Mouse (Mus musculus) c-Kit-positive CD71-positive TER-119-positive erythroid progenitor cells, embryonic 14.5 days (primary cell): Measurements from ENCODE around the gene Ndufa13.
A peak's percentile ranks its signal among the peaks of the same experiment; 100 is the strongest.
"Not testable (repeated sequence)": the region's sequence is repeated elsewhere in the genome, so short reads cannot be mapped to it uniquely, and the experiment has no call there.

Experiments used
- DNase-seq: peaks from one replicate; pipeline ENCODE4 v3.0.0-alpha.2; 2013; ENCODE audit warnings: low spot score

Ndufa13 gene

DNA sequence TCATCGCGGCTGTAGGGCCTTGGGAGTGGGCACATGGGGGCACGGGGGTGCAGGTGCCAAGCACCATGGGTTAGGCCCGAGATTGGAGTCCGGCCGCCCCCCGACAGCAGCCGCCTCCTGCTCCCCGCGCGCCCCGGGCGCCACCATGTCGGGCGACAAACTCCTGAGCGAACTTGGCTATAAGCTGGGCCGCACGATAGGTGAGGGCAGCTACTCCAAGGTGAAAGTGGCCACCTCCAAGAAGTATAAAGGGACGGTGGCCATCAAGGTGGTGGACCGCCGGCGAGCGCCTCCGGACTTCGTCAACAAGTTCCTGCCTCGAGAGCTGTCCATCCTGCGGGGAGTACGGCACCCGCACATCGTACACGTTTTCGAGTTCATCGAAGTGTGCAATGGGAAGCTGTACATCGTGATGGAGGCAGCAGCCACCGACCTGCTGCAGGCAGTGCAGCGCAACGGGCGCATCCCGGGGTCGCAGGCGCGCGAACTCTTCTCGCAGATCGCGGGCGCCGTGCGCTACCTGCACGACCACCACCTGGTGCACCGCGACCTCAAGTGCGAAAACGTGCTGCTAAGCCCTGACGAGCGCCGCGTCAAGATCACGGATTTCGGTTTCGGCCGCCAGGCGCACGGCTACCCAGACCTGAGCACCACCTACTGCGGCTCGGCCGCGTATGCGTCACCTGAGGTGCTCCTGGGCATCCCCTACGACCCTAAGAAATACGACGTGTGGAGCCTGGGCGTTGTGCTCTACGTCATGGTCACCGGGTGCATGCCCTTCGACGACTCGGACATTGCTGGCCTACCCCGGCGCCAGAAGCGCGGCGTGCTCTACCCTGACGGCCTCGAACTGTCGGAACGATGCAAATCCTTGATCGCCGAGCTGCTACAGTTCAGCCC lies at the start of gene Ndufa13, which contains the start of the genes Tssk6 and Yjefn3:
Gene Ndufa13 (minus strand): TSS at position 396 of the 900 bp plus-strand sequence.
Gene Tssk6 (plus strand): TSS at position 22 of the 900 bp plus-strand sequence.
Gene Yjefn3 (minus strand): TSS at position 550 of the 900 bp plus-strand sequence.
- peak; percentile 54 for DNase-seq

DNA sequence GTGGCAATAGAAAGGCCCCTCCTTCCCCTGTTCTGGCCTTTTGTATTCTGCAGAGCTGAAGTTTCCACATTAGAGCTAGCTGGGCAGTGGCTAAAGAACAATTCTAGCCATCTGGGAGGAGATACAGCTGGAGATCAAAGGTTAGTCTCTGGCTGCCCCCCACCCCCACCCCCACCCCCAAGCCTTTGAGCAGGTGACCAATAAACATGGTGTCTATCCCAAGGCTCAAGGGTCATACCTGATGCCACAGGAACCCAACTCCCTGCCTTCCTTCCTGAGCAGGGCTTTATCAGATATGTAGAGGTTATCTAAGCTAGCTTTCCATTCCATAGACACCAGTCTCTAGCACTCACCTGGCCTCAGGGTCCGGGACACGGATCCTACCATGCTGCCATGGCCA lies 47.9 kb upstream of the Ndufa13 start:
- no peak for DNase-seq

DNA sequence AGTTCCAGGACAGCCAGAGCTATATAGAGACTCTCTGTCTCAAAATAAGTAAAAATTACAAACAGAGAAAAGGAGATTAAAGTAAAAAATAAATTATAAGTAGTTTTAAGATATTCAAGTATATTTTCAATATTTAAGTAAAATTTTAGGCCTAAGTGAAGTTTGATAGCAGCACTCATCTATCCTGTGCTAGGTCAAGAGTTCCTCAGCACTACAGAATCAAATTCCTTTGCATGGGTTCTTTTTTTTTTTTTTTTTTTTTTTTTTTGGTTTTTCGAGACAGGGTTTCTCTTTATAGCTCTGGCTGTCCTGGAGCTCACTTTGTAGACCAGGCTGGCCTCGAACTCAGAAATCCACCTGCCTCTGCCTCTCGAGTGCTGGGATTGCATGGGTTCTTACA lies 40.1 kb upstream of the Ndufa13 start:
- not testable (repeated sequence) for DNase-seq

DNA sequence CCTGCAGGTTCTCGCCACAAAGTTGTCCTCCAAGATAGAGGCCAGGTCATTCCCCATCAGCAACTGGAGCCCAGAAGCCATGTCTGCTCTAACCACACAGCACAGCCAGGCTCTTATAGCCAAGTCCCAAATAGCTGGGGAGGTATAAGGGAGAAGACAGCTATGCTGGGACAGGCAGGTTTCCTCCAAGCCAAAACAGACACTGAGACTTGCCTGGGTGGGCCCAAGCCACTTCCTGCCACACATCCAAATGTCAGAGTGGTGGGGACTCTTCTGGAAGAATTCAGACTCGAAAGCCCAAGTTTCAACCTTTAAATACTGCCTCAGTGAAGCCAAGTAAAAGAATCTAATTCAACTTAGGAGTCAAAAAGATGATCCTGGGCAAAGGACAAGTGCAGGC lies 38.0 kb upstream of the Ndufa13 start:
- no peak for DNase-seq

DNA sequence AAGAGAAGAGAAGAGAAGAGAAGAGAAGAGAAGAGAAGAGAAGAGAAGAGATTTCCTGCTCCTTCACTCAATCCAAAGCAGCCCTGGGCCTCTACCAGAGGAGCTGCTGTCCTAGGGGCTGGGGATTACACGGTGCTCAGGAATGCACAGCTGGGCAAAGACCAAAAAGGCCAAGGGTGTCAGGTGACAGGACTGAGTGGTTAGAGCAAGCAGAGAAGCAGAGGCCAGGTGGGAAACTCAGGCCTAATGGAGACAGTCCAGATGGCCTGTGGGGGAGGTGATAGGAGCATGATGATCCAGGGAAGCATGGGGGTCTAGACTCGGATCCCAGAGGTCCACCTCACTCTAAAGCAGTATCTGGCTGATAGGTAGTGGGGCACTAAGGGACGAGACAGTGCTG lies 37.3 kb upstream of the Ndufa13 start:
- no peak for DNase-seq

DNA sequence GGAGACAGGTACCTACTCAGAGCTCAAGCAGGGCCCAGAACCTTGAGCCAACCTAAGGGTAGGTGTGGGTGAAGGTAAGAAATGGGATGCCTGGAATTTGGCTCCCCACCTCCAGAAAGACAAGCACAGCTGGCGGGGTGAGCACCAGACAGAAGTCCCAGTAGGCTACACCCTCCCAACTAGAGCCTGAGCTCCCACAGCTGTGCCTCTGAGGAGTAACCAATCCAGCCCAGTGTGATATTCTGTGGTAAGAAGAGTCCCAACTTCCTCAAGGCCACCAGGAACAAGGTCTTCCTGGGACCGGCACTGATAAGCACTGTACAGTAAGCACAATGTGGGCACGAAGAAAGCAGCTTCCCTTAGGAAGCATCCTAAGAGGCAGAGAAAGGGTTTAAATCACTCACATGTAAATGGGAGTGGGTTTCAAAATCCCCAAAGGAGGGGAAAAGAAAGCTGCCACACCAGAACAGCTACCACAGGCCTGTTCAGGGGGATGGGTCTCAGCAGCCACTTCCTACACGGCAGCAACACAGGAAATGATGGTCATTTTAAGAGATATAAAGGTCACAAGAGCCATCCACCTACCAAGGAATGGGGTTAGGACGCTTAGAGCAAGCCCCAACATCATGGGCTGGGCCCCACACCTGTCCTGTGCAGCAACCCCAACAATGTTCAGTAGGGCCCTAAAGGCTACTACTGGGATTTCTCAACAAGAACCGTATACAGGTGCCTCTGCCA lies 36.1 kb upstream of the Ndufa13 start:
- DNase-seq = no peak

DNA sequence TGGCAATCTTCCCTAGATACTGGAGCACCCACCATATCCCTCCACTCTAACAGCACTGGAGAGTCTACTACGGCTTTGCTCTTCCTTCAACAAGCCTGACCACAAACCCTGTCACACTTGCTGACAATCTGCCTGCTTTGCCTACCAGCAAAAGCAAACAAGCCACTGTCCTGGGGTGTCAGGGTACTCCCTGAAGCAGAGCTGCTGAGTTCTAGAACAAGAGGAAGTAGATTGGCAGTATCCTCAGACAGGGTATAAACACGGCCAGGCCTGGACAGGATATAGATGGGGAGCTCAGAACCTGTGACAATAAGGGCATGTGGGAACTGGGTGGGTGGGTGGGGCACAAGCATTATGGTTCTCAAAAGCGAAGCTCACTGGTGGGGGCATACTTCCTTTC lies 35.1 kb upstream of the Ndufa13 start:
- no peak for DNase-seq

DNA sequence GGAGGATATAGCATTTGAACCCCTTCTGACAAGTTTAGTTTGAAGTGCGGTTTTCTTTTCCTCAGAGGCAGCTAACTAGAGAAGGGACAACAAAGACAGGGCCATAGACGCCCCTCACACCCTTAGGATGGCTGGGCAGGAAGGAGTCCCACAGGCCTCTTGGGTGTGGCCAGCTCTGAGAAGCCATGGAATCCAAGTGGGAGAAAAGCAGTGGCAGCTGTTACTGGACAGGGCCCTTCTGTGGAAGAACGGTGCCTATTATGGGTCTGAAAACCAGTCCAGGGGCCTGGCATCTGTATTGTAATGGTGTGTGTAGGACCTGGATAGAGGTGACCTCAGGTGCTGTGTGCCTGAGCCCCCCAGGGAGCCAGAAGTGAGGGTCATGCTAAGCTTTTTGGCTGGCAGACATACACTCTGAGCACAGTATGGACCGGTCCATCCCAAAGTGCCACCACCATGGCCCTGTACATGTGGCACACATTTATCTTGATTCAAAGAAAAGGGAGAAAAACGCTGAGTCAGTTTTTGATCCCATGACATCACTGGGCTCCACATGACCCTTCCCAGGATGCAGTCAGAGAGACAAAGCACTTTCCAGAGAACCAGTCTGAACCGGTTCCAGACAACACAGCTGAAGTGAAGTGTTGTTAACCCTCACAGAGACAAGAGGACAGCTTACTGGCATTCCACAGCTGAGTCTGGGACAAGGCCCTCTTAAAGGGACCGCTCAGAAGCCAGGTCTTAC lies 33.9 kb upstream of the Ndufa13 start:
- DNase-seq = peak; percentile 21

DNA sequence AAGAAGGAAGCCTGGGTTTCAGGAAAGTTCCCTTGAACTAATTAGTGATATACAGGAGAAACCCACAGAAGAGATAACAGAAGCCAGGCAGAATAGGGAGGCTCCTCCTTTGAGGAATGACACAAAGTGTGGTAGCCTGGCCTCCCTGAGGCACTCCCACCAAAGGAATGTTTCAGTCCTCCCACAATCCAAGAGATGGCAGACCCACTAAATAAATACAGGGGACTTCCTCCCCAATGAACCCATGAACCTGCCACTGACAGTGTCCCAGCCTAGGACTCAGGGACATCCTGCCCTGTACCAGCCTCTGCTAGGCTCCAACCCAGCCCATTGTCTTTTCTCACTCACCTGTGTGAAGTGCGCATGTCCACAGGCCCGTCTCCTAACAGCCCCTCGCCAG lies 33.1 kb upstream of the Ndufa13 start:
- no peak for DNase-seq

DNA sequence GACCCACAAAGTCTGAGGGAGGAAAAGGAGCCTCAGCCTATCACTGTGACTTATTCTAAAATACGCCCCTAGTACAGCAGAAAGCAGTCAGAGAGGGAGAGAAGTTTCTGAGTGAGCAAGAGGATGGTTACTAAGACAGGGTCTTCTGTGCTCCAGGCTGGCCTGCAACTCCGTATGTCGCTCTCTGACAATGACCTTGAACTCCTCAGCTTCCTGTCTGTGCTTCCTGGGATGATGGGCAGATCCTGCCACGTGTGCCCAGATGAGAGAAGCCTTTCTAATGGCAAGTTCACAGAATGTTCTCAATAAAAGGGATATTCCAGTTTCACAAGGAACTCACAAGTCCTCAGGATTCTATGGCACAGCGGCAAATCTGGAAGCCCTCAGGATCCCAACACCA lies 32.2 kb upstream of the Ndufa13 start:
- DNase-seq = no peak

DNA sequence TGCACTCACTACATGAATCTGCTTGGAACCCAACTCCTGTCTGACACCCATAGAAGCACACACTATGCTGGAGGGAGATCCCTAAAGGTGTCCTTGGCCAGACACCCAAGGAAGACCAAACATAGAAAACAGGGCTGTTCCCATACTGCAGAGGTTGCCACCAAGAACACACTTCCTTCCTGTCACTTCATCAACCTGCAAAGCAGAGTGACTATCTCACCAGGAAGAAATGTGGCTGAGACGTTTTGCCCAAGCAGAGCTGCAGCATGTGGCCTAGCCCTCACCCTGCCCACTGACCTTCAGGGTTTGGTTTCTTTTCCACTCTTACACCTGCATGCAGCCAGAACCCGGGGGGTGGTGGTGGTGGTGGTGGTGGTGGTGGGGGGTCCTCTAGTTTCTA lies 31.5 kb upstream of the Ndufa13 start:
- DNase-seq = no peak

DNA sequence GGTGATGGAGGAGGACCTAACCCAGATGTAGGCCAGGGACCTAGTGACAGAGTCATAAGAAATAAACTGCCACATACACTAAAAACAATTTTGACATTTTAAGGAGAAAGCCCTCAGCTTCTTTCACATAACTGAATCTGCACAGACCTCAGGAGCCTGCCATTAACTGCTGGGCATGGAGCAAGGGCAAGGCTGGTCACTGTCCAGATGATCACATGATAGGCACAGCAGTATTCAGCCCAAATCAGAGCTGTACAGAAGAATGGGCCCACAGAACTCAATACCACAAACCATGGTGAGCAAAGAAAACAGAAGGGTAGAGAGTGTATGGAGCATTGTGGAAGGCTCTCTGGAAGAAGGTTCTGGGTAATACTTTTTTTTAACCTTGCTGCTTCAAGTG lies 24.5 kb upstream of the Ndufa13 start:
- DNase-seq = no peak

DNA sequence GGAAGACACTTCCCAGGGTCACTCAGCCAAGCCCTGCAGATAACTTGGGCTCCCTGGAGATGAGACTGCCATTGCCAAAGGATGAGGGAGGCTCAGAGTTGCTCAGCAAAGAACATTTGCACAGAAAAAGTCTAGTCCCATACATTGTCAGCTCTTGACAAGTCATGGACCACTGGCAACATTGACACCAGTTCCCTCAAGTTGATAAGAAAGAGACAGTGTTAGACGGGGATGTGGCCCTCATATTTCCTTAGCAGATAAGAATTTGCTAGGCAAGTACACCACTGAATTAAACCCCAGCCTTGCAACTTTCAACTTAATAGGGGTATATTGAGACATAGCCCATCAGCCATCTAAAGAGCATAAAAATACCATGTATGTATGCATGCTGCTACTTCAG lies 21.6 kb upstream of the Ndufa13 start:
- DNase-seq = no peak

DNA sequence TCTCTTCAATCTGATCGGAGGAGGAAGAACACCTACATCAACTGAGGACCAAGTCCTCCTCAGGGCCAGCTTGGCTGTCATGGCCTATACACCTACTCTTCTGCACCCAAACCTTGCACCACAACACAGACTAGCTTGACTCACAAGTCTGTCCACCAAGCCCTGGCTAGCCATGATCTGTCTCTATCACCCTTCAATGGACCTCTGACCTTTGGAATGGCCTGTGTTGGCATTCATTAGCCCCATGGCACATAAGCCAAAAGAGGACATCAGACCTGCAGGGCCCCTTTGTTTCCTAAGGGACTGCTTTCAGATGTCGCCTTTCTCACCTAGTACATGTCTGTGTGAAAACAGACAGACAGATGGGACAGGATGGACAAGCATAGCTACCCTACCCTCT lies 18.8 kb upstream of the Ndufa13 start:
- DNase-seq = no peak

DNA sequence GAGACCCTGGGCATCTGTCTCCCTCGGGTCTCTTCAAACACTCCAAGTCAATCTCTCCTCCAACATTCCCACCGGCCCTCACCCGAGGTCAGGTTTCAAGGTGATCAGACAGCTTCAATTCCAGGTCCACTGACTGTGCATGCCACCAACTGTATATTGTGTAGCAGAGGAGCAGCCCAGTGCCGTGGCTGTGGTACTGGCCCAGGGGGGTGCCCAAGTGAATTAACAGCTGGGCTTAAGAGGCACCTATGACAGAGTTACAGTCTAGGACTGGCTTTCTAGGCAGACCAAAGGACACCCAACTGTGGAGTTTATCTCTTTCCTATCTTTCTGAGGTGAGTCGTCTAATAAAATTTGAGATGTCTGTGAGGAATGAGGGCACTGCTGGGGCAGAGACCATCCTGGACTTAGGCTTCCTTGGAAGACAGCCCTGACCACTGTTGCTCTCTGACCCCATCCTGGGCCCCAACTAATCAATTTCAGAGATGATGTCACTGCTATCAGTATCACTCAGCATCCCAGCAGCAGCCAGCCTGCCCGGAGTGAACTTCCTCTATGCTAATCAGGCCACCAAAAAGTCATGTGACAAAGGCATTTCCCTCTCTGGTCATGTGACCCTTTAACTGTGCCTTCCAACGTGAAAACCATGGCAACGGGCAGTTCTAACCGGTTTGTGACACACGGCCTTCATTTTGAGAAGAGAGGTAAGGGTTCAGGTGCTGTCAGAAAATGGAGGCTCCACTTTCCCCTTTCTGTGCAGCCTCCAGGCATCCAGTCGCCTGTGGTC lies 17.7 kb upstream of the Ndufa13 start:
- DNase-seq = peak; percentile 72

DNA sequence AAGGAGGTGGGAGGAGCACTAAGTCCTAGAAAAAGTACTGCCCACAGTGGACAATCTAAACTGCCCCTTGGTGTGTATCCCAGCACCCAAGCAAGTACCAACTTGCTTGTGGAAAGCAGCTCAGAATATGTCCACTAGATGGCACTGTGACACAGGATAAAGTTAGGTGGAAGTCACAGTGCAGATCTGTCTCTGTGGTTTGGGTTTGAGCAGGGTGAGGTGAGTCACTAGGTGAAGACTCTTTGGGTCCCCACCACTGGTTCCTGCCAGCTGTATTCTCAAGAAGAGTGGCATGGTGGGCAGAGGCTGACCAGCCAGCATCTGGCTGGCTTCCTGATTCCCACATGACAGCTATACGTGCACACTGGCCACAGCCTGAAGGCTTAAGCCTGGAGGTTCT lies 16.7 kb upstream of the Ndufa13 start:
- DNase-seq = peak; percentile 87

DNA sequence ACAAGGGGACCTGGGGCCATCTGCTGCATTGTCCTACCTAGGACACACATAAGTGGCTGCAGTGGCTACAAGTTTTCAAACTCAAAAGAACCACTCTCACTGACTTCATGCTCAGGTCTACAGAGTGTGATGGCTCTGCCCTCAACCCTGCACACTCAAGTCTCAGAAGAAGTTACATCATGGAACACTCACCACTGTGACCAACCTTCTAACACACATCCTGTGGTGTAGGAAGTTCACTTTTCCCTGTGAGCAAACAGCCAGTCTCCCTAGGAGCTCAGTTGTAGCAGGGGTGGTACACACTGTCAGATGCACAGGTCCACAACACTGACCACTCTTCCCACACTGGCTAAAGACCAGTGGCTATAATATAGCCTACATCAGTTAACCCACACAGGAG lies 16.1 kb upstream of the Ndufa13 start:
- no peak for DNase-seq

DNA sequence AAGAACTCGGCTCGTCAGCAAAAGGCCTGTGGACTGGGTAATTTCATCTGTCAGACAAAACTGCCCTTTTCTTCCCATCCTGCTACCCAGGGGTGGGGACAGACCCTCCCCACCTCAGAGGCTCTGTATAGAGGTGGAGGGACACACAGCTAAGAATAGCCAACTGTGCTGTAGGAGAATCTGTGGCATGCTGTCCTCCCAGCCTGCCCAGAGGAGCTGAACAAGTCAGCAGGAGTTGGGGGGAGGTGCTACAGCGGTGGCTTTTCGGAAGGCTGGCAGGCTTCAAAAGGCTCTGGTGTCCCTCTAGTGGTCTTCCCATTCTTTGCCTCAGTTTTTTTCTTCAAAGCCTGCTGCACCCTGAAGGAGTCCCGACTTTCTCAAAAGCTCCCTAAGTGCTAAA lies 13.4 kb upstream of the Ndufa13 start:
- no peak for DNase-seq

DNA sequence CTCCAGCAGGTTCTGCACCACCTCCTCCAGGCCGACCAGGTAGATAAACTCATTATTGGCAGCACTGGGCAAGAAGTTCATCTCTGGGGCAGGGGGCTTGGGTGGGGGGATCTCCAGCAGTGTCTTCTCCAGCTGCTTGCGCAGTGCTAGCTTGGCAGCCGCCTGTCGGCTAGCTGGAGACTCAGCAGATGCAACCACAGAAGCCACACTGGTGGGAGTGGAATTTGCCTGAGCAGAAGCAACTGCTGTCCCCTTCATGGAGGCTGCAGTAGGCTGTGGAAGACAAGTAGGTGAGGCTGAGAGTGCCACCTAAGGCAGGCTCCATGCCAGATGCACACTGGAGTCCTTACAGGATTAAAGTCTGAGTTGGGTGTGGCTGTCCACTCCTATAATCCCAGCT lies 12.2 kb upstream of the Ndufa13 start:
- no peak for DNase-seq

DNA sequence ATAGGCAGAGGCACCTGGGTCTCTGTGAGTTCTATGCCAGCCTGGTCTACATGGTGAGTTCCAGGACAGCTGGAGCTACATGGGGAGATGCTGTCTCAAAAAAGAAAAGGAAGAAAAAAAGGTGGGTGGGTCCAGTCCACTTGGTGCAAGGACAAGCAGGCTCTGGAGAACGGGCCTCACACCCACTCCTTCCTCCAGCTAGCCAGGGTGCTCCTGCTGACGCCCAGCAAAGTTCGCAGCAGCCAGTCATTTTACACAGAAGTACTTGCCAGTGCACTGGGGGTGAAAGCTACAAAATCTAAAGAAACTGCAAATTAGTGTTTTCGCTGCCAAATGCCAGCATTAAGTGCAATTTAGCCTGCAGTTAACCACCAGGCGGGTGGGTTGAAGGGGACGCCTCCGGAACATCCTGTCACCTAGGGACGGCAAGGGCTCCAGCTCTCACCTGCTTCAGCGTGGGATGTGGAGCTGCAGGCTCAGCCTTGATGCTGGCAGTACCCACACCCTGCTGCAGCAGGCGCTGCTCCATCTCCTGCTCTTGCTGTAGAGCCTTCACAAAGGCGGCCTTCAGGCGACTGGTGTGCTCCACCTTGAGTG lies 10.2 kb upstream of the Ndufa13 start:
- no peak for DNase-seq

DNA sequence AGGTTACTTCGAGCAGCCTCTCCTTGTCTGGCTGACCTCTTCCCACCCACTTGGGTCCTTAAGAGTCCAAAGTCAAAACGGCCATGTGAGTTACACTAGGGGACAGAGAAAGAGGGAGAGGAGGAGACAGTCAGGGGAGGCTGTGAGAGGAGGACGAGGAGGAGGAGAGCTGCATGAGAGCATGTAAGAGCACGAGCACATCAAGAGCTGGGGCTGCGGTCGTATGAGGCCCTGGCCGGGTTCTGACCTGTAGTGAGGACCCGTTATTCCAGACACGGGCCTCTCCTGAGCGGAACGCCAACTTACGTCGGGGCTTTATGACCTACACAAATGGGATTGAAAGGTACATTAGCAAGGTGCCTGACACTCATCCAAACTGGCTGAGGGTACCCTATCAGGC lies 9.6 kb upstream of the Ndufa13 start:
- DNase-seq = no peak
